Mouse (Mus musculus): ENCODE measurements around the gene Lrrc49. TPM values are rescaled to one million over a fixed set of nuclear protein-coding genes. Genes with fewer than 3 reads are reported as not detected.

Lrrc49 gene
- polyA plus RNA-seq, 1 experiment from 2014 or later: 20.3 TPM

- 74% methylated on average over 2 of the region's 2 CpGs for WGBS
- no peak overlapping the region for H3K27ac ChIP-seq
- no peak overlapping the region for H3K9ac ChIP-seq (replicated peaks)
- H3K4me1 ChIP-seq (replicated peaks): no peaks in the 10 kb centered on the region
- no peak for ATAC-seq (ENCODE audit: insufficient number of reproducible peaks, insufficient read depth, low FRiP score, low TSS enrichment, low read depth)
- peaks cover 26% of the 10 kb centered on the region for H3K36me3 ChIP-seq
- H3K4me2 ChIP-seq: no peak overlapping the region
- H3K27me3 ChIP-seq: no peaks in the 10 kb centered on the region
- no peaks in the 10 kb centered on the region for H3K9me3 ChIP-seq
- no peak overlapping the region for H3K4me3 ChIP-seq (replicated peaks)
These were observed 88.5 kb downstream of the Lrrc49 start for GRCm38 (mm10) chr9:60599489-60599888.

- no peak overlapping the region for H3K4me2 ChIP-seq
- H3K27me3 ChIP-seq: no peaks in the 10 kb centered on the region
- H3K36me3 ChIP-seq: peaks cover 28% of the 10 kb centered on the region; the same call in 1 of the 2 replicates
- no peak overlapping the region for H3K4me3 ChIP-seq (replicated peaks)
- no peak for ATAC-seq (ENCODE audit: insufficient number of reproducible peaks, insufficient read depth, low FRiP score, low TSS enrichment, low read depth)
- 64% methylated on average over 7 of the region's 7 CpGs for WGBS
- no peaks in the 10 kb centered on the region for H3K9me3 ChIP-seq
- no peak overlapping the region for H3K27ac ChIP-seq
- no peak overlapping the region for H3K9ac ChIP-seq (replicated peaks)
- H3K4me1 ChIP-seq (replicated peaks): no peaks in the 10 kb centered on the region
These were observed 92.6 kb downstream of the Lrrc49 start for GRCm38 (mm10) chr9:60595406-60595805.

- WGBS: 94% methylated on average over 6 of the region's 6 CpGs
- peaks cover 24% of the 10 kb centered on the region; the same call in 1 of the 2 replicates for H3K36me3 ChIP-seq
- H3K4me3 ChIP-seq (replicated peaks): no peak overlapping the region
- H3K9ac ChIP-seq (replicated peaks): no peak overlapping the region
- ATAC-seq (ENCODE audit: insufficient number of reproducible peaks, insufficient read depth, low FRiP score, low TSS enrichment, low read depth): no peak
- no peaks in the 10 kb centered on the region for H3K9me3 ChIP-seq
- no peaks in the 10 kb centered on the region for H3K4me1 ChIP-seq (replicated peaks)
- H3K4me2 ChIP-seq: no peak overlapping the region
- H3K27ac ChIP-seq: no peak overlapping the region
- H3K27me3 ChIP-seq: no peaks in the 10 kb centered on the region
These were observed 95.0 kb downstream of the Lrrc49 start for GRCm38 (mm10) chr9:60592974-60593373.

GRCm38 (mm10) chr9:60592363-60592762 lies 95.6 kb downstream of the Lrrc49 start:
- Histone ChIP-seq H3K4me1 (replicated peaks) (no peaks in the 10 kb centered on the region), H3K36me3 (peaks cover 20% of the 10 kb centered on the region; the same call in 1 of the 2 replicates), H3K27ac (no peak overlapping the region), H3K27me3 (no peaks in the 10 kb centered on the region), H3K9me3 (no peaks in the 10 kb centered on the region), H3K4me3 (replicated peaks) (no peak overlapping the region), H3K9ac (replicated peaks) (no peak overlapping the region), H3K4me2 (no peak overlapping the region)
- WGBS: 83% methylated on average over 5 of the region's 5 CpGs
- ATAC-seq (ENCODE audit: insufficient number of reproducible peaks, insufficient read depth, low FRiP score, low TSS enrichment, low read depth): no peak

GRCm38 (mm10) chr9:60590871-60591624 lies 96.9 kb downstream of the Lrrc49 start:
- no peak for ATAC-seq (ENCODE audit: insufficient number of reproducible peaks, insufficient read depth, low FRiP score, low TSS enrichment, low read depth)
- H3K36me3 ChIP-seq: peaks cover 28% of the 10 kb centered on the region; the same call in 1 of the 2 replicates
- no peak overlapping the region for H3K27ac ChIP-seq
- no peaks in the 10 kb centered on the region for H3K4me1 ChIP-seq (replicated peaks)
- no peaks in the 10 kb centered on the region for H3K27me3 ChIP-seq
- no peaks in the 10 kb centered on the region for H3K9me3 ChIP-seq
- 93% methylated on average over 8 of the region's 8 CpGs for WGBS
- H3K4me3 ChIP-seq (replicated peaks): no peak overlapping the region
- no peak overlapping the region for H3K9ac ChIP-seq (replicated peaks)
- no peak overlapping the region for H3K4me2 ChIP-seq

- H3K4me3 ChIP-seq (replicated peaks): no peak overlapping the region
- H3K4me1 ChIP-seq (replicated peaks): no peaks in the 10 kb centered on the region
- ATAC-seq (ENCODE audit: insufficient number of reproducible peaks, insufficient read depth, low FRiP score, low TSS enrichment, low read depth): no peak
- H3K27ac ChIP-seq: no peak overlapping the region
- 86% methylated on average over 10 of the region's 10 CpGs for WGBS
- no peaks in the 10 kb centered on the region for H3K9me3 ChIP-seq
- no peaks in the 10 kb centered on the region for H3K27me3 ChIP-seq
- peaks cover 35% of the 10 kb centered on the region; the same call in 1 of the 2 replicates for H3K36me3 ChIP-seq
- H3K4me2 ChIP-seq: no peak overlapping the region
- H3K9ac ChIP-seq (replicated peaks): no peak overlapping the region
These were observed 99.0 kb downstream of the Lrrc49 start for GRCm38 (mm10) chr9:60588914-60589313.

GRCm38 (mm10) chr9:60586920-60587319 lies 101.0 kb downstream of the Lrrc49 start:
- Histone ChIP-seq H3K27me3 (no peaks in the 10 kb centered on the region), H3K36me3 (peaks cover 25% of the 10 kb centered on the region; the same call in 1 of the 2 replicates)
- 80% methylated on average over 3 of the region's 3 CpGs for WGBS

GRCm38 (mm10) chr9:60585206-60585605 lies 102.8 kb downstream of the Lrrc49 start:
- WGBS: 93% methylated on average over 5 of the region's 5 CpGs
- H3K9me3 ChIP-seq: no peaks in the 10 kb centered on the region

More at GRCm38 (mm10) chr9:60586920-60587319, 101.0 kb downstream of the Lrrc49 start:
- Histone ChIP-seq H3K9ac (replicated peaks) (no peak overlapping the region), H3K9me3 (no peaks in the 10 kb centered on the region), H3K4me3 (replicated peaks) (no peak overlapping the region), H3K4me1 (replicated peaks) (no peaks in the 10 kb centered on the region), H3K4me2 (no peak overlapping the region), H3K27ac (no peak overlapping the region)
- ATAC-seq (ENCODE audit: insufficient number of reproducible peaks, insufficient read depth, low FRiP score, low TSS enrichment, low read depth): no peak

GRCm38 (mm10) chr9:60582553-60582952 lies 105.4 kb downstream of the Lrrc49 start:
- Histone ChIP-seq H3K27ac (no peak overlapping the region), H3K9ac (replicated peaks) (no peak overlapping the region), H3K9me3 (no peaks in the 10 kb centered on the region), H3K27me3 (no peaks in the 10 kb centered on the region), H3K4me3 (replicated peaks) (no peak overlapping the region), H3K4me1 (replicated peaks) (no peaks in the 10 kb centered on the region), H3K4me2 (no peak overlapping the region), H3K36me3 (peaks cover 20% of the 10 kb centered on the region; the same call in 1 of the 2 replicates)
- no peak for ATAC-seq (ENCODE audit: insufficient number of reproducible peaks, insufficient read depth, low FRiP score, low TSS enrichment, low read depth)
- 76% methylated on average over 7 of the region's 7 CpGs for WGBS

More at GRCm38 (mm10) chr9:60585206-60585605, 102.8 kb downstream of the Lrrc49 start:
- no peak overlapping the region for H3K4me2 ChIP-seq
- no peak for ATAC-seq (ENCODE audit: insufficient number of reproducible peaks, insufficient read depth, low FRiP score, low TSS enrichment, low read depth)
- no peaks in the 10 kb centered on the region for H3K4me1 ChIP-seq (replicated peaks)
- no peak overlapping the region for H3K4me3 ChIP-seq (replicated peaks)
- no peak overlapping the region for H3K9ac ChIP-seq (replicated peaks)
- no peaks in the 10 kb centered on the region for H3K27me3 ChIP-seq
- peaks cover 21% of the 10 kb centered on the region; the same call in 1 of the 2 replicates for H3K36me3 ChIP-seq
- H3K27ac ChIP-seq: no peak overlapping the region

GRCm38 (mm10) chr9:60573011-60573410 lies 114.9 kb downstream of the Lrrc49 start:
- 90% methylated on average over 7 of the region's 7 CpGs for WGBS
- no peaks in the 10 kb centered on the region for H3K27me3 ChIP-seq
- no peak for ATAC-seq (ENCODE audit: insufficient number of reproducible peaks, insufficient read depth, low FRiP score, low TSS enrichment, low read depth)

GRCm38 (mm10) chr9:60571725-60572124 lies 116.2 kb downstream of the Lrrc49 start:
- Histone ChIP-seq H3K9ac (replicated peaks) (no peak overlapping the region), H3K36me3 (no peaks in the 10 kb centered on the region), H3K9me3 (no peaks in the 10 kb centered on the region), H3K4me3 (replicated peaks) (no peak overlapping the region), H3K27me3 (no peaks in the 10 kb centered on the region), H3K4me1 (replicated peaks) (no peaks in the 10 kb centered on the region), H3K4me2 (no peak overlapping the region), H3K27ac (no peak overlapping the region)
- ATAC-seq (ENCODE audit: insufficient number of reproducible peaks, insufficient read depth, low FRiP score, low TSS enrichment, low read depth): no peak
- 88% methylated on average over 4 of the region's 4 CpGs for WGBS

More at GRCm38 (mm10) chr9:60573011-60573410, 114.9 kb downstream of the Lrrc49 start:
- no peaks in the 10 kb centered on the region for H3K36me3 ChIP-seq
- no peak overlapping the region for H3K9ac ChIP-seq (replicated peaks)
- no peak overlapping the region for H3K27ac ChIP-seq
- no peaks in the 10 kb centered on the region for H3K9me3 ChIP-seq
- H3K4me1 ChIP-seq (replicated peaks): no peaks in the 10 kb centered on the region
- H3K4me3 ChIP-seq (replicated peaks): no peak overlapping the region
- no peak overlapping the region for H3K4me2 ChIP-seq
